Mouse (Mus musculus) lung, postnatal 14 days (tissue): ENCODE measurements around the gene H2afz.
"Not testable (repeated sequence)": the region's sequence is repeated elsewhere in the genome, so short reads cannot be mapped to it uniquely, and the experiment has no call there.

Experiments
- DNase-seq: peaks from one replicate; pipeline ENCODE4 v3.0.0; 2021

H2afz gene

DNA sequence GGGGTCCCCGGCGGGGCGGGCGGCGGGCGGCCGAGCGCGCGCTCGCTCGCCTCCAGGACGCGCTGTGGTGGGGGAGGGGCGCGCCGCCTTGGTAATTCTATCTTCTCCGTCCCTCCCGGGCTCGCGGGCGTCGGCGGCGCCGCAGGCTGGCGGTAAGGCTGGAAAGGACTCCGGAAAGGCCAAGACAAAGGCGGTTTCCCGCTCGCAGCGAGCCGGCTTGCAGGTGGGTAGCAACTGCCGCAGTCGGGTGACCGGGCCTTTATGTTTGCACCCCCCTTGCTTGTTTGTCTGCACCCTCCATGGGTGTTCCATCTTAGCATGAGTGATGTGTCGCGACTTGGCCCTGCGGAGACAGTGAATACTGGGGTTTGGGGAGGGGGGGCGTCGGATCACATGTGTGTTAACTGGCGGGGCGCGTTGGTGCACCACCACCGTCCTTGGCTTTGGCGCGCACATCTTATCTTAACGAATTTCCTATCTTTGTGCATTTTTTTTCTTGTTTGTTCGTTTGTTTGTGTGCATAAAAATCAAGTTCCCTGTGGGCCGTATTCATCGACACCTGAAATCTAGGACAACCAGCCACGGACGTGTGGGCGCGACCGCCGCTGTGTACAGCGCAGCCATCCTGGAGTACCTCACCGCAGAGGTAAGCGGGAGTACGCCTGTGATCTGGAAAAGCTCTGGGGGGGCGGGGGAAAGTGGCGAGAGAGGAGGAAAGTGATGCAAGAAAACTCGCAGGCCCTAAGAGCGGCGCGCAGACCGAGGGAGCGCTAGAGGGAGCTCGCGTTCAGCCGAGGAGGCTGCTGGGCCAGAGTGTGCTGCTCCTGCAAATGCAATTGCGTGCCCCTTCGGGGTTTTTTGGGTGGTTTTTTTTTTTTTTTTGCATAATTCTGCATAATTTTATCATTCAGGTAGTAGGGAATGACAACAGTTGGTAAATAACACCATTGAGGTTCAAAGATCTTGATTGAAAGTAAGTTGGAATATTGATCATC lies 998 bp downstream of the H2afz start:
- DNase-seq = peak; percentile 92

DNA sequence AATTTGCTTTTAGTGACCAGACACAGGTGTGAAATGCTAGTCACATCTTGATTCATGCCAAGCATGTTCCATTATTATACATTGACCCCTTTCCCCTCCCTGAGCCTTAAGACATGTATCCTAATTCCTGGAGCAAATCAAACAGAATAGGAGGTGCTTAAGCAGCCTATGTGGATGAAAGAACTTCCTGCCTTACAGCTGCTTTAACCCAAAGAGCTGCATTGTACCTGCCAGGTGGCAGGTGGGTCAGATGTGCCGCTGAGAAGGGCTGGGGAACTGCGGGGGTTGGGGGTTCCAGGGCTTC lies 2.8 kb downstream of the H2afz start:
- no peak for DNase-seq

DNA sequence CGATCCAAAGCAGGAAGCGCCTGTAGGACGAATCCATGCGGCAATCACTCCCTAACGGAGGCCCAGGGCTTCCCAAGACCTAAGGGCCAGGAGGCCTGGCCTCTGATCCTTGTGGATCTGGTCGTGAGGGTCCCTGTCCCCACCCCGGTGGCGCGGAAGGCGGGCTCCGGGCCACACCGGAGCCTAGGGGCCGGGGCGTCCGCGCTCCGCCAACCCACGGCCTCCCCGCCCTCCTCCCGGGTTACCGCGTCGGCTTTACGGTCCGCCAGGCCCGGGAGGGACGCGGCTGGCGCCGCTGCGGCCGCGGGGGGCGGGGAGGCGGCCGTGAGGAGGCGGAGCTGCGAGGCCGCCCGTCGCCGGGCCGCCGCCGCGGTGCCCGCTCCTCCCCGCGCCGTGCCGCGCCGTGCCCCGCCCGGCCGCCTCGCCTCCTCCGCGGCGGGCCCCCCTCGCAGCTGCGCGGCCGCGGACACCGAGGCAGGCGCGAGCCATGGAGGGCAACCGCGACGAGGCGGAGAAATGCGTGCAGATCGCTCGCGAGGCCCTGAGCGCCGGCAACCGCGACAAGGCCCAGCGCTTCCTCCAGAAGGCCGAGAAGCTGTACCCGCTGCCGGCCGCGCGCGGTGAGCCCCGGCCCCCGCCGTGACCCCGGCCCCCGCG lies 3.3 kb downstream of the H2afz start, which contains the start of gene Dnajb14:
Gene Dnajb14 (plus strand): TSS at position 239 of the 657 bp plus-strand sequence.
- DNase-seq = peak; percentile 63

GRCm38 (mm10) chr3:137868094-137868913 lies 4.0 kb downstream of the H2afz start:
- no peak for DNase-seq

GRCm38 (mm10) chr3:137869395-137869794 lies 5.1 kb downstream of the H2afz start:
- DNase-seq = no peak

DNA sequence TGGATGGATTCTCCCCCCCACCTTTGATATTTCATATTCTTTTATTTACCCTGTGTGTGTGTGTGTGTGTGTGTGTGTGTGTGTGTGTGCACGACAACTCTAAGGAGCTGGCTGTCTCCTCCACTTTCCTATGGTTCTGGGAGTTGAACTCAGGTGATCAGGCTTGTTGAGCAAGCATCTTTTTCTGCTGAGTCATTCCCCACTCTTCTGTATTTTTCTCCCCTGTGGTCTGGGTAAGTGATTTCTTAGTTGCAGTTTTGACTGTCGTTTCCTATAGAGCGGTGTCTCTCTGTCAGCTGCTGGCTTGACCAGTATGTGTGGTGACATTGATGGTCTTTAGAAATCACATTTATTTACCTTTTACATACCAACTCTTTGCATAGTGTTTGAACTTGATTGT lies 15.0 kb downstream of the H2afz start:
- no peak for DNase-seq

DNA sequence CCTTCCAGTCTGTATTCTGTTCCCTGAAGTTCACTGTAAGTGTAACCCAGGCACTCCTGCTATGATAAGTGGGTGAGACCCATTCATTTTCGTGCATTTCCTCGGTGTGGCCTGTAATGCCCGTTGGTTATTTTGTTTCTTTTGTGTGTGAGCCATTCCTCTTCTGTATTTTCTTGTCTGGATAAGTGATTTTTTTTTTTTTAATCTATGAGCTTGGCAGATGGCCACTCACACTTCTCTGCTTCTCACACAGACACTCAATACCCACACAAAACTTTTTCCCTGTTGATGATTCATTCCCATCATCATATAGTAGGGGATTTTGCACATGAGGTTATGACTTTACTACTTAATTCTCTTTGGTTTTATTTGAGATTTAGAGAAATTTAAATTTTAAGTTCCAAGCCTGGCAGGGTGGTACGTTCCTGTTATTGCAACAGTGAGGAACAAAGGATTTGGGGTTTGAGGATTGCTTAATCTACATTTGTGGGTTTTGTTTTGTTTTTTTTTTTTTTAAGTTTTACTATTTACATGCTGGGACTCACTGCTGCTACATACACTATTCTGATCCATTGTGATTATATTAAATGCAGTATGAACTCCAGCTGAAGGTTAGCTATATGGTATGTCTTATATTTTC lies 15.9 kb downstream of the H2afz start:
- no peak for DNase-seq

DNA sequence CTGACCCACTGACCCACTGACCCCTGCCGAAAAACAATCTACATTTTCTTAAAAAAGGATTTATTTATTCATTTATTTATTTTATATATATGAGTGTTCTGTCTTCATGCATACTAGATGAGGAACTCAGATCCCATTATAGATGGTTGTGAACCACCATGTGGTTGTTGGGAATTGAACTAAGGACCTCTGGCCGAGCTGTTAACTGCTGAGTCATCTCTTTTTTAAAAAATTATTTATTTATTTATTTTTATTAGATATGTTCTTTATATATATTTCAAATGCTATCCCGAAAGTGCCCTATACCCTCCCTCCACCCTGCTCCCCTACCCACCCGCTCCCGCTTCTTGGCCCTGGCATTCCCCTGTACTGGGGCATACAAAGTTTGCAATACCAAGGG lies 16.8 kb downstream of the H2afz start:
- no peak for DNase-seq

- DNase-seq = no peak
Observed at GRCm38 (mm10) chr3:137887961-137888360, 23.7 kb downstream of the H2afz start.

DNA sequence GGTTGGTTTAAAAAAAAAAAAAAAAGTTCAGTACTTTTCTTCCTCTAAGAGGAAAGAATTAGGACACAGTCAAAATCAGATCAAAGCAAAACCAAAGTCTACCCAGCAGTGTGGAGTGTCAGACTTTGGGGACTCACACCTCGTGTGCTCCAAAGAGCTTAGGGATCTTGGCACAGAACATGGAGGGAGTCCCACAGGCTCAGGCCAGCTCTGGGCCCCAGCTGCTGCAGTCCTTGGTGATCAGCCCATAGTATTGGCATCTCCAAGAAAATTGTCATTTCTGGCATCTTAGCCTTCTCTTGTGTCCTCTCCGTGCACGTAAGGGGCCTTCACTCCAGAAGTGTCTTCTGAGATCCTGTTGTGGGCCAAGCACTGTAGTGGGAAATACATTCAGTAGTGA lies 26.8 kb downstream of the H2afz start:
- DNase-seq = peak; percentile 4

- DNase-seq = no peak
Observed at GRCm38 (mm10) chr3:137892118-137892517, 27.8 kb downstream of the H2afz start.

DNA sequence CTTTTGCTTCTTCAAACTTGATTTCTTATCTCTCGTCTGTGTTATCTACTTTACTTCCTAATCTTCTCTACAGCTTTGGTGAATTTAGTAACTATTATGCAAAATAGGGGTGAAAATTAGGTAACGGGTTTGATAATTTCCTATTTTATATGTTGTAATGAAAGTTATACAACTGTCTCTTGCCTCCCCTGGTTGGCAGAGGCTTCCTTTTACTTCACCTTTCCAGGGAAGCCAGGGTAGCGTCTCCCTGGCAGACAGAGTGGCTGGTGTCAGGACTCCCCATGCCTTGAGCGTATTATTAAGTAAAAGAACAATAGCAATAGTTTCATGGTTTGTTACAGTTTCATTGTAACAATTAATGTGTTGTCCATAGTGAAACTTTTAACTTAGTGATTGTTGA lies 29.5 kb downstream of the H2afz start:
- no peak for DNase-seq

DNA sequence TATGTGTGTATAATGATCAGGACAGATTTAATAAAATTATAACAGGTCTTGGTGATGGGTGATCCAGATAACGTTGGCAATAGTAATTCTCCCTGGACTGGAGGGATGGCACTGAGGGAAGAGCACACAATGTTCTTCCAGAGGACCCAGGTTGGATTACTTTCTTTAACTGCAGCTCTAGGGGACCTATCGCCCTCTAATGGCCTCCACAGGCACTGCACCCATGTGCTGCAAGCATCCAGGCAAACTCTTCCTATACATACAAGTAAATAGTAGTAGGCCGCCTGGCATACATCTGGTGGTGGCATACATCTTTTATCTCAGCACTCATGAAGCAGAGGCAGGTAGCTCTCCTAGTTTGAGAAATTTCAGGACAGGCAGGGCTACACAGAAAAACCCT lies 30.9 kb downstream of the H2afz start:
- no peak for DNase-seq

- no peak for DNase-seq
Observed at GRCm38 (mm10) chr3:137896386-137896785, 32.1 kb downstream of the H2afz start.

GRCm38 (mm10) chr3:137896867-137897266 lies 32.6 kb downstream of the H2afz start:
- DNase-seq = no peak

DNA sequence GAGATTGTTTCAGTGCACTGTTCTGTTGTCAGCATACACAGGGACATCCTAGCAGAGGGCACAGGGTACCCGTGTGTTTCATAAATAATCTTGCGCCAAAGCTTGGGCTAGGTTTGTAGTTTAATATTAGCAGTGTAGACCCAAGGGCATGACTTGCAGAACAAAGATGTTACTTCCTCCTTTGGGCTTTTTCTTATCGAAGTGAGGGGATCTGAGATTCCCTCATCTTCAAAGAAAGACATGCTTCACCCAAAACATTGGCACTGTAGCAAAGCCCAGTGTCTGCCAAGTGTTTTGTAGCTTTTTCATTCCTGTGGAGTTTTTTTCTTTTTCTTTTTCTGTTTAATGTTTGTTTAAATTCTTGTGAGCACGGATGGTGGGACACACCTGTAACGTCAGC lies 33.4 kb downstream of the H2afz start:
- DNase-seq = no peak

DNA sequence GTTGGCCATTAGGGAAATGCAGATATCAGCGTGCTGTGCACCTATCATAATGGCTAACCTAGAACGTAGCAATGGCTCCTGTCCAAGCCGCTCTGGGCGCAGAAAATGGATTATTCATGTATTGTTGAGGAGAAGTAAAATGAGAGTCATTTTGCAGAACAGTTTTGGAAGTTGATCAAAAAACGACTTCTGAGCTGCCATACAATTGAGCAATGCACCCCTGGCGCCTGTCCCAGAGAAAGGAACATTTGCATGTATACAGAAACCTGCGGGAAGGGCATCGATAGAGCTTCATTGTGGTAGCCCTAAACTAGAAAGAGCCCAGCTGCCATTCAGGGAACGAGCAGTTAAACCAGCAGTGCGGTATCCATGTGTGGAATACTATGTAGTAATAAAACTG lies 35.9 kb downstream of the H2afz start:
- DNase-seq = peak; percentile 32

DNA sequence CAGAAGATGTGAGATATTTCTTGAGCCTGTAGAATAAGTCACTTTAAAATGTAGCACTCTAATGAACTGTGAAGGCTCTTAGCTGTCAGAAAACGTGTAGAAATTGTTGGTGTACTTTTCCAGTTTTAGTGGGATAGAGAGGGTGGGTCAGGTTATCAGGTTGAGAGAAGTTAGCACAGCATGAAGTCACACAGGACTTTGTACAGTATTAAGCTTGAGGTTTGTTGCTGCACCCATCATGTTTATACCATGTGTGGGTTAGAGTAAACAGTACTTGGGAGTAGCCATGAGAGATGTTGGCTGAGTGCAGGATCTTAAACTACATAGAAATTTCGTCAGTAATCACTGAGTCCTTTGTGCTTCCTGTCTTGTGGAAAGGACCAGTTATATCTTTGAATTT lies 48.8 kb downstream of the H2afz start:
- no peak for DNase-seq

DNA sequence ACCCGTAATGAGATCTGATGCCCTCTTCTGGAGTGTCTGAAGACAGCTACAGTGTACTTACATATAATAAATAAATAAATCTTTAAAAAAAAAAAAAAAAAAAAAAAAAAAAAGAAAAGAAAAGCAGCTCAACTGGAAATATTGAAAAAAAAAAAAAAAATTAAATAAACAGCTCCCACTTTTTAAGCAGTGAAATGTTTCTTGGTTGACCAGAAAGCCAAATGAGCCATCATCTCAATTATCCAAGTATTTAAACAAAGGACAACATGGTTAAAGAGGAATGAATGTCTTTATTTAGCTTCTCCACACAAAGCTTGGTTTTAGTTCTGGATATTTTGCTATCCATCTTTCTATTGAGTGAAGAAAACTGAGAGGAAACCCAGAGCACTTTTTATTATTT lies 50.3 kb downstream of the H2afz start:
- DNase-seq = not testable (repeated sequence)
